Comparison of ENCODE assay signal across 16 mouse cellular contexts in genomic region chr4:151223263-151223996, GRCm38 (mm10).
DNase-seq lines count a peak whose midpoint lies in the region; ATAC-seq and TF ChIP-seq lines count a peak whose summit lies in the region.
"Had no signal": no experiment of that assay in that cellular context is flagged by ENCODE, and none has a peak within 500 bp of the region (broad histone marks: within the 10 kb centered on the region; RNA-seq: fewer than 3 reads in every experiment).

No protein-coding gene starts in this region.

- H3K4me3 ChIP-seq in forebrain, embryonic 13.5 days, result no peak overlapping the region
- H3K4me3 ChIP-seq in forebrain, embryonic 12.5 days (replicated peaks), result no peak overlapping the region
- H3K4me3 ChIP-seq in kidney, adult 2 months (ENCODE audit: insufficient read depth, low read depth, low read length), result no peak overlapping the region
- H3K4me3 ChIP-seq in midbrain, embryonic 14.5 days (replicated peaks; ENCODE audit: low read depth, low read length), result no peak overlapping the region
- H3K4me3 ChIP-seq: left cerebral cortex, adult 2 months; megakaryocyte, embryonic 14.5 days had no signal

- H3K36me3 ChIP-seq in forebrain, embryonic 13.5 days (ENCODE audit: poor library complexity, severe bottlenecking), result no peaks in the 10 kb centered on the region
- H3K36me3 ChIP-seq in forebrain, embryonic 12.5 days (replicated peaks), result no peaks in the 10 kb centered on the region
- H3K36me3 ChIP-seq in kidney, adult 2 months (ENCODE audit: control insufficient read depth, insufficient read depth, low read length), result no peaks in the 10 kb centered on the region
- no peaks in the 10 kb centered on the region for H3K36me3 ChIP-seq in midbrain, embryonic 14.5 days (ENCODE audit: control insufficient read depth, insufficient read depth, low read length)

- no peaks in the 10 kb centered on the region for H3K9me3 ChIP-seq in forebrain, embryonic 13.5 days (replicated peaks)
- H3K9me3 ChIP-seq in forebrain, embryonic 12.5 days, result no peaks in the 10 kb centered on the region
- no peaks in the 10 kb centered on the region for H3K9me3 ChIP-seq in midbrain, embryonic 14.5 days (ENCODE audit: control insufficient read depth, low read length)

- H3K4me2 ChIP-seq in forebrain, embryonic 13.5 days, result no peak overlapping the region
- H3K4me2 ChIP-seq in forebrain, embryonic 12.5 days, result no peak overlapping the region
- H3K4me2 ChIP-seq in midbrain, embryonic 14.5 days (ENCODE audit: low read length), result no peak overlapping the region

- H3K27me3 ChIP-seq in forebrain, embryonic 13.5 days, result peaks cover 15% of the 10 kb centered on the region; the same call in 1 of the 2 replicates
- H3K27me3 ChIP-seq in forebrain, embryonic 12.5 days, result no peaks in the 10 kb centered on the region
- H3K27me3 ChIP-seq in kidney, adult 2 months (replicated peaks; ENCODE audit: control insufficient read depth, insufficient read depth, low read length), result no peaks in the 10 kb centered on the region
- no peaks in the 10 kb centered on the region for H3K27me3 ChIP-seq in midbrain, embryonic 14.5 days (ENCODE audit: control insufficient read depth, insufficient read depth, low read length)
- H3K27me3 ChIP-seq: megakaryocyte, embryonic 14.5 days had no signal

- 82% methylated on average over 12 of the region's 13 CpGs for WGBS in forebrain, embryonic 13.5 days
- WGBS in forebrain, embryonic 12.5 days, result 79% methylated on average over 13 of the region's 13 CpGs
- 49% methylated on average over 13 of the region's 13 CpGs for WGBS in kidney, adult 2 months
- 75% methylated on average over 13 of the region's 13 CpGs for WGBS in midbrain, embryonic 14.5 days

- DNase-seq in kidney, adult 2 months, result peak; percentile 5
- no peak for DNase-seq in kidney, adult 11 months
- DNase-seq in brain, adult 2 months (ENCODE audit: low read depth, low spot score), result peak; percentile 54
- peak; percentile 10 for DNase-seq in midbrain, embryonic 14.5 days
- DNase-seq in left cerebral cortex, postnatal 10 days (ENCODE audit: extremely low spot score in 1 of 2, low spot score in 2 of 2), result no peak
- DNase-seq: adrenal gland, adult 2 months; cerebellum, adult 11 months; cerebellum, postnatal 14 days; gastrocnemius, postnatal 10 days; kidney, postnatal 10 days had no signal

- intact Hi-C loops in left cerebral cortex, postnatal 10 days (cut with DNase I), result no loop called here

- peak overlapping the region; percentile 48; the same call in 1 of the 2 replicates for H3K27ac ChIP-seq in forebrain, embryonic 13.5 days
- H3K27ac ChIP-seq in forebrain, embryonic 12.5 days, result no peak overlapping the region
- no peak overlapping the region for H3K27ac ChIP-seq in kidney, adult 2 months (ENCODE audit: insufficient read depth, low read depth, low read length)
- H3K27ac ChIP-seq in midbrain, embryonic 14.5 days (replicated peaks; ENCODE audit: low read depth, low read length), result peak overlapping the region; percentile 71
- H3K27ac ChIP-seq: left cerebral cortex, adult 2 months; stomach, postnatal 0 days had no signal

- no peak for ATAC-seq in forebrain, embryonic 13.5 days
- no peak for ATAC-seq in forebrain, embryonic 12.5 days (ENCODE audit: low FRiP score)
- ATAC-seq in midbrain, embryonic 14.5 days (ENCODE audit: low FRiP score, low TSS enrichment), result no peak
- no peak for ATAC-seq in cerebellum, adult (ENCODE audit: insufficient number of reproducible peaks, low FRiP score, low TSS enrichment)

- no peak for TF ChIP-seq CTCF in kidney, adult 2 months (conservative IDR thresholded peaks at IDR 0.05; ENCODE audit: insufficient read depth, insufficient read length, low read depth, low read length)

- H3K9ac ChIP-seq in forebrain, embryonic 13.5 days, result no peak overlapping the region
- no peak overlapping the region for H3K9ac ChIP-seq in forebrain, embryonic 12.5 days
- H3K9ac ChIP-seq in midbrain, embryonic 14.5 days (replicated peaks; ENCODE audit: low read length), result no peak overlapping the region

- no peak for TF ChIP-seq POLR2A in kidney, adult 2 months (IDR thresholded peaks at IDR 0.05; ENCODE audit: low read depth, low read length)

- H3K4me1 ChIP-seq in forebrain, embryonic 13.5 days, result peaks cover 22% of the 10 kb centered on the region
- peaks cover 30% of the 10 kb centered on the region for H3K4me1 ChIP-seq in forebrain, embryonic 12.5 days
- H3K4me1 ChIP-seq in kidney, adult 2 months (ENCODE audit: control insufficient read depth, insufficient read depth, low read length), result no peaks in the 10 kb centered on the region; the same call in 1 of the 2 replicates
- H3K4me1 ChIP-seq in midbrain, embryonic 14.5 days (ENCODE audit: control insufficient read depth, insufficient read depth, low read length), result peaks cover 29% of the 10 kb centered on the region
- H3K4me1 ChIP-seq: megakaryocyte, embryonic 14.5 days had no signal

Comparison
In these comparisons a context has a peak if more than half of its experiments do, and no peak if none do; other contexts are left out.
1. H3K27ac ChIP-seq: peak in forebrain, embryonic 13.5 days (single experiment) and midbrain, embryonic 14.5 days (single experiment); none in forebrain, embryonic 12.5 days (single experiment) and kidney, adult 2 months (single experiment).
2. DNase-seq: peak in kidney, adult 2 months (single experiment), brain, adult 2 months (single experiment) and midbrain, embryonic 14.5 days (single experiment); none in kidney, adult 11 months (single experiment) and left cerebral cortex, postnatal 10 days (0 of 2).